In the genomic region with DNA sequence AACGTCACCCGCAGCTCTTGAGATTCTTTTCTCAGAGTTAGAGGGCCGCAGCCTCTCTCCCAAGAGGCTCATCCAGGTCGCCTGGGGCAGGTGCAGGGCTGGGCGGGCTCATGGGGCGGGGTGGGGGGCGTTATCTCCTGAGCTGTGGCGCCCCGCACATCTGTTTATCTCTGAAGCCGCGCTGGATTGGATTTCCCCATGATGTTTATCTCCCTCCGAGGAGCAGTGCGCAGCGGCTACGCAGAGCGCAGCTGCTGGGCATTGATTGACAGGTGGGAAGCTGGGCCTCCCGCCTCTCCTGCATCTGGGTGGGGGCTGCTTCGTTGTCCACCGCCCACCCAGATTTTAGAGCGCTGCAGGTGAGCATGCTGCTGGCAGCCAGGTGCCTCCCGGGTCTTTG, we compare ENCODE assay signal across 19 mouse cellular contexts. TPM values are rescaled to one million over a fixed set of nuclear protein-coding genes. Genes with fewer than 3 reads are reported as not detected.
DNase-seq lines count a peak whose midpoint lies in the region; ATAC-seq lines count a peak whose summit lies in the region.
"Had no signal": no experiment of that assay in that cellular context is flagged by ENCODE, and none has a peak within 500 bp of the region (broad histone marks: within the 10 kb centered on the region; RNA-seq: fewer than 3 reads in every experiment).

No protein-coding gene starts in this region.

- peaks cover 71% of the 10 kb centered on the region for H3K27me3 ChIP-seq in midbrain, embryonic 11.5 days (ENCODE audit: control insufficient read depth, insufficient read depth, low read length)
- peaks cover 16% of the 10 kb centered on the region for H3K27me3 ChIP-seq in midbrain, embryonic 16.5 days (ENCODE audit: control insufficient read depth, insufficient read depth, low read depth, low read length)
- H3K27me3 ChIP-seq in hindbrain, embryonic 16.5 days (replicated peaks; ENCODE audit: control insufficient read depth, insufficient read depth, low read length): peaks cover 33% of the 10 kb centered on the region

- H3K9me3 ChIP-seq in midbrain, embryonic 11.5 days (ENCODE audit: control insufficient read depth, low read length): no peaks in the 10 kb centered on the region
- H3K9me3 ChIP-seq in midbrain, embryonic 16.5 days (replicated peaks; ENCODE audit: control insufficient read depth, low read length, poor library complexity, severe bottlenecking): no peaks in the 10 kb centered on the region
- no peaks in the 10 kb centered on the region for H3K9me3 ChIP-seq in hindbrain, embryonic 16.5 days (ENCODE audit: control insufficient read depth, low read length)
- H3K9me3 ChIP-seq: heart, embryonic 15.5 days; limb, embryonic 15.5 days had no signal

- no peaks in the 10 kb centered on the region for H3K36me3 ChIP-seq in midbrain, embryonic 11.5 days (ENCODE audit: control insufficient read depth, insufficient read depth, low read length)
- no peaks in the 10 kb centered on the region for H3K36me3 ChIP-seq in midbrain, embryonic 16.5 days (ENCODE audit: control insufficient read depth, insufficient read depth, low read length)
- H3K36me3 ChIP-seq in hindbrain, embryonic 16.5 days (ENCODE audit: control insufficient read depth, insufficient read depth, low read length): no peaks in the 10 kb centered on the region
- H3K36me3 ChIP-seq: heart, embryonic 15.5 days; limb, embryonic 15.5 days had no signal

- no peak overlapping the region for H3K27ac ChIP-seq in midbrain, embryonic 11.5 days (ENCODE audit: low read depth, low read length)
- H3K27ac ChIP-seq in midbrain, embryonic 16.5 days (ENCODE audit: low read length): no peak overlapping the region
- no peak overlapping the region for H3K27ac ChIP-seq in hindbrain, embryonic 16.5 days (ENCODE audit: low read depth, low read length)
- H3K27ac ChIP-seq: heart, embryonic 15.5 days; limb, embryonic 15.5 days; macrophage had no signal

- 1% methylated on average over 21 of the region's 21 CpGs for WGBS in midbrain, embryonic 11.5 days
- WGBS in midbrain, embryonic 16.5 days: 6% methylated on average over 21 of the region's 21 CpGs
- 7% methylated on average over 19 of the region's 21 CpGs for WGBS in hindbrain, embryonic 16.5 days

- H3K4me2 ChIP-seq in midbrain, embryonic 11.5 days: peak overlapping the region; percentile 8; the same call in 1 of the 2 replicates
- H3K4me2 ChIP-seq in midbrain, embryonic 16.5 days (ENCODE audit: low read length): no peak overlapping the region
- H3K4me2 ChIP-seq in hindbrain, embryonic 16.5 days (ENCODE audit: low read length): no peak overlapping the region
- H3K4me2 ChIP-seq: heart, embryonic 15.5 days; limb, embryonic 15.5 days had no signal

- H3K9ac ChIP-seq in midbrain, embryonic 11.5 days (ENCODE audit: low read length): no peak overlapping the region
- no peak overlapping the region for H3K9ac ChIP-seq in midbrain, embryonic 16.5 days (ENCODE audit: low read depth, low read length)
- H3K9ac ChIP-seq in hindbrain, embryonic 16.5 days (ENCODE audit: low read depth, low read length): peak overlapping the region; percentile 20
- H3K9ac ChIP-seq: heart, embryonic 15.5 days; limb, embryonic 15.5 days had no signal

- ATAC-seq in midbrain, embryonic 11.5 days (ENCODE audit: low FRiP score): no peak
- ATAC-seq in midbrain, embryonic 16.5 days: no peak
- ATAC-seq in hindbrain, embryonic 16.5 days: no peak
- ATAC-seq: inflammation-experienced regulatory T-cells, adult 6 months had no signal

- DNase-seq in midbrain, embryonic 11.5 days (ENCODE audit: low spot score, missing footprints): no peak
- peak; percentile 47 for DNase-seq in embryo, embryonic 9.5 days (ENCODE audit: extremely low spot score)
- DNase-seq in thymus, postnatal 4 days: peak; percentile 55
- DNase-seq in c-Kit-positive CD71-positive TER-119-positive erythroid progenitor cells, embryonic 14.5 days (ENCODE audit: low spot score): no peak
- no peak for DNase-seq in adrenal gland, adult 18-20 months (ENCODE audit: low spot score in 2 of 2)
- DNase-seq: cerebellum, postnatal 36 days; lung, adult 2 months; right cerebral cortex, postnatal 4 days had no signal

- peaks cover 46% of the 10 kb centered on the region for H3K4me1 ChIP-seq in midbrain, embryonic 11.5 days (ENCODE audit: control insufficient read depth, insufficient read depth, low read length)
- H3K4me1 ChIP-seq in midbrain, embryonic 16.5 days (ENCODE audit: control insufficient read depth, insufficient read depth, low read length): peaks cover 17% of the 10 kb centered on the region
- peaks cover 24% of the 10 kb centered on the region for H3K4me1 ChIP-seq in hindbrain, embryonic 16.5 days (ENCODE audit: control insufficient read depth, insufficient read depth, low read depth, low read length)

- H3K4me3 ChIP-seq in midbrain, embryonic 11.5 days (ENCODE audit: low read depth, low read length): no peak overlapping the region
- no peak overlapping the region for H3K4me3 ChIP-seq in midbrain, embryonic 16.5 days (ENCODE audit: low read depth, low read length)
- no peak overlapping the region for H3K4me3 ChIP-seq in hindbrain, embryonic 16.5 days (ENCODE audit: low read length)
- H3K4me3 ChIP-seq: heart, embryonic 15.5 days; layer of hippocampus, adult 2 months; limb, embryonic 15.5 days had no signal

RNA-seq across cellular contexts. Expression of gene Neurog1, which starts 28.3 kb away (rescaled TPM):
- 35.6 and 42.1 TPM in 2 replicates for polyA plus RNA-seq in midbrain, embryonic 11.5 days (2014; fragmentation: Nextera tagmentation; extraction: Ambion mirVana)
- 2.3 and 3.2 TPM in 2 replicates for polyA plus RNA-seq in midbrain, embryonic 16.5 days (2015; fragmentation: Nextera tagmentation; extraction: Ambion mirVana)
- 0.11 and 1.0 TPM in 2 replicates for polyA plus RNA-seq in hindbrain, embryonic 16.5 days (2015; fragmentation: Nextera tagmentation; extraction: Ambion mirVana)
- not detected for total RNA-seq in adrenal gland, adult 18-20 months (2021)
- polyA plus RNA-seq: gonadal fat pad, adult 2 months; heart, embryonic 15.5 days; inflammation-experienced regulatory T-cells, adult 6 months; kidney, embryonic 16.5 days; limb, embryonic 15.5 days; lung, adult 2 months; macrophage; stomach, embryonic 14.5 days; urinary bladder, adult 2 months had no signal

RNA-seq across cellular contexts. Expression of gene Tifab, which starts 44.9 kb away (rescaled TPM):
- 0.43 and 0.60 TPM in 2 replicates for polyA plus RNA-seq in midbrain, embryonic 11.5 days (2014; fragmentation: Nextera tagmentation; extraction: Ambion mirVana)
- polyA plus RNA-seq in midbrain, embryonic 16.5 days (2015; fragmentation: Nextera tagmentation; extraction: Ambion mirVana): 0.91 and 0.93 TPM in 2 replicates
- 1.0 and 1.3 TPM in 2 replicates for polyA plus RNA-seq in hindbrain, embryonic 16.5 days (2015; fragmentation: Nextera tagmentation; extraction: Ambion mirVana)
- total RNA-seq in adrenal gland, adult 18-20 months (2021): 1 to 10 TPM; 2.2 to 3.0 TPM

Comparison
In these comparisons a context has a peak if more than half of its experiments do, and no peak if none do; other contexts are left out.
1. DNase-seq: peak in embryo, embryonic 9.5 days (single experiment) and thymus, postnatal 4 days (single experiment); none in midbrain, embryonic 11.5 days (single experiment), c-Kit-positive CD71-positive TER-119-positive erythroid progenitor cells, embryonic 14.5 days (single experiment) and adrenal gland, adult 18-20 months (0 of 2).